Mouse (Mus musculus) cortical plate, adult 2 months (tissue): ENCODE data around the gene Ankdd1a. TPM values are rescaled to one million over a fixed set of nuclear protein-coding genes. Genes with fewer than 3 reads are reported as not detected.

Source experiments
- H3K27ac ChIP-seq: fragments of 200-500 bp; 2 replicates; pipeline ENCODE4 v1.5.1; 2012; ENCODE audit warnings: low read length, control low read depth, inconsistent platforms; ENCODE audit not compliant: insufficient read depth
- H3K4me1 ChIP-seq: fragments of 200-500 bp; 2 replicates; pipeline ENCODE4 v1.6.1; 2011; ENCODE audit warnings: low read length; ENCODE audit not compliant: control insufficient read depth, insufficient read depth
- H3K4me3 ChIP-seq: fragments of 200-500 bp; 2 replicates; pipeline ENCODE4 v1.5.1; 2011; ENCODE audit warnings: mild to moderate bottlenecking, low read length, control low read depth; ENCODE audit not compliant: insufficient read depth
- CTCF ChIP-seq: fragments of 200-500 bp; IDR thresholded peaks from 2 replicates; pipeline ENCODE4 v1.5.1; 2011; ENCODE audit warnings: mild to moderate bottlenecking, control low read depth, low read length; ENCODE audit not compliant: insufficient read depth; ENCODE audit errors: extremely low read depth
- POLR2A ChIP-seq: fragments of 200-500 bp; IDR thresholded peaks from 2 replicates; pipeline ENCODE4 v1.6.1; 2011; ENCODE audit warnings: mild to moderate bottlenecking, low read length, control low read depth; ENCODE audit not compliant: insufficient read depth; ENCODE audit errors: extremely low read depth
- polyA plus RNA-seq: library from polyadenylated mRNA; depleted of rRNA; stranded (reverse); fragments of >200 nt; gene quantifications from 2 replicates; pipeline ENCODE4 v1.2.3, GENCODE M21; 2012

Gene Ankdd1a
- polyA plus RNA-seq, 1 experiment, result 1.8 TPM

DNA sequence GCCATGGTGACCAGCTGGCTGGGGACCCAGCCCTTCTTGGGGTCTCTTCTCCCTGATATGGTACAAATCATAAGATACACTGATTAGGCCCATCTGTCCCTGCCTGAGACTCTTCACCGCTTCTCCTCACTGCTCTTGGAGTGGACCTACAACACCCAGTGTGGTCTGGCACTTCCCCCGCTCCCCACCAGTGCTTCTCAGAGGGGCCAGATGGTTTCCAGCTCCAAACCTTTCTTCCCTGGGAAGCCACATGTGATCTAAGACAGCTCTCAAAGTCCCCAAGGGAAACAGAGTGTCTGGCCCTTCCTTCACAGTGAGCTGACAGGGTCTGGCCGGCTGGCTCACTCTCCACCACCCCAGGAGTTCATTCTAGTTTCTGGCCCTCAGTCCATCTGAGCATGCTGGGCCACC, 5.1 kb downstream of the Ankdd1a start:
- no peak overlapping the region for H3K4me3 ChIP-seq
- peaks cover 2% of the 10 kb centered on the region; the same call in 1 of the 2 replicates for H3K4me1 ChIP-seq
- H3K27ac ChIP-seq, result no peak overlapping the region
- TF ChIP-seq POLR2A (no peak), CTCF (no peak)

DNA sequence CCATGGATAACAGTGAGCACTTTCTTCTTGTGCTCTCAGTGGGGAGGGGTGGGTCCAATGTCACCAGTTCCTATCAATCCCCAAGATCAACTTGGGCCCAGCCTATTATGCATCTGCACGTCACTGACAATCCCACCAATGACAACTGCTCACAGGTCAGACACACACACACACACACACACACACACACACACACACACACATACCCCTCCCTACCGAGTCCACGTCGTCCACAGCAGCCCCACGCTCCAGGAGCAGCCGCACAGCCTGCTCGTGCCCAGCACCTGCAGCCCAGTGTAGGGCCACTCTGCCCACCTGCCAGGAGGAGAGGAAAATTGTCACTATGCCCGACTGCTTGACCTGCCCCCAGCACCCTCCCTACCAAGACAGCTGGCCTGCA, 5.6 kb downstream of the Ankdd1a start:
- Histone ChIP-seq H3K4me1 (no peaks in the 10 kb centered on the region), H3K4me3 (no peak overlapping the region), H3K27ac (no peak overlapping the region)
- no peak for TF ChIP-seq POLR2A
- TF ChIP-seq CTCF, result no peak

DNA sequence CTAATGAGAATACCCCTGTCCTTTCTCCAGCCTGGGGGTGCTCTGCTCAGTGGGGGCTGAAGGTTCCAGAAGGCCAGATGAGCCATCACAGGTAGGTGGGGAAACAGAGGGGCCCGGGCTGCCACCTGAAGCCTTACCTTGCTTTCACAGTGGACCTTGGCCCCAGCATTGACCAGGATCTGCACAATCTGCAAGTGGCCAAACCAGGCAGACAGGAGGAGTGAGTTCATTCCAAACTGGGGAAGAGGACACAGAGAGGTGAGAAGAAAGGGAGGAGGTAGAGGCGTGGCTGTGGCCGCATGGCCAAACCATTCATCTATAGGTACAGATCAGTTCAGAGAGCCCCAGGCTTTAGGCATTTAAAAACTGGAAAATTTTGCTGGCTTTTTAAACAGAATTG, 7.5 kb downstream of the Ankdd1a start:
- Histone ChIP-seq H3K27ac (no peak overlapping the region), H3K4me3 (no peak overlapping the region), H3K4me1 (no peaks in the 10 kb centered on the region)
- TF ChIP-seq POLR2A (no peak), CTCF (no peak)

DNA sequence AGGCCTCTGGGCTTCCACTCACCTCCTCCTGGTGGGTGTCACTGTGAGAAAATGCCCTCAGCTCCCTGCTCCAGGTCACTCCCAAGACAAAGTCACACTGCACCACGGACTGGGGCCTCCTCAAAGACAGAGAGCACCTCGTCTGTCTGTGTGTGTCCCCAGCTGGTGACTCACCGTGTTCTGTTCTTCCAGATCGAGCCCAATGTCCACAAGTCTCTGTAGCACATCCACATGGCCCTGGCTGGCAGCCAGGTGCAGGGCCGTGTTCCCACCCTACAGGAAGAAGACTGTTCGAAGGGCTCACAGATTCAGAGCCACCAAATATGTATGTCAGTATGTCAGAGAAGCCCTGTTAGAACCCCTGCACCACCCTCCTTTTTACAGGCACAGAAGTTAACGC, 11.5 kb downstream of the Ankdd1a start:
- no peaks in the 10 kb centered on the region for H3K4me1 ChIP-seq
- TF ChIP-seq POLR2A, result no peak
- TF ChIP-seq CTCF, result no peak
- H3K4me3 ChIP-seq, result no peak overlapping the region
- H3K27ac ChIP-seq, result no peak overlapping the region

DNA sequence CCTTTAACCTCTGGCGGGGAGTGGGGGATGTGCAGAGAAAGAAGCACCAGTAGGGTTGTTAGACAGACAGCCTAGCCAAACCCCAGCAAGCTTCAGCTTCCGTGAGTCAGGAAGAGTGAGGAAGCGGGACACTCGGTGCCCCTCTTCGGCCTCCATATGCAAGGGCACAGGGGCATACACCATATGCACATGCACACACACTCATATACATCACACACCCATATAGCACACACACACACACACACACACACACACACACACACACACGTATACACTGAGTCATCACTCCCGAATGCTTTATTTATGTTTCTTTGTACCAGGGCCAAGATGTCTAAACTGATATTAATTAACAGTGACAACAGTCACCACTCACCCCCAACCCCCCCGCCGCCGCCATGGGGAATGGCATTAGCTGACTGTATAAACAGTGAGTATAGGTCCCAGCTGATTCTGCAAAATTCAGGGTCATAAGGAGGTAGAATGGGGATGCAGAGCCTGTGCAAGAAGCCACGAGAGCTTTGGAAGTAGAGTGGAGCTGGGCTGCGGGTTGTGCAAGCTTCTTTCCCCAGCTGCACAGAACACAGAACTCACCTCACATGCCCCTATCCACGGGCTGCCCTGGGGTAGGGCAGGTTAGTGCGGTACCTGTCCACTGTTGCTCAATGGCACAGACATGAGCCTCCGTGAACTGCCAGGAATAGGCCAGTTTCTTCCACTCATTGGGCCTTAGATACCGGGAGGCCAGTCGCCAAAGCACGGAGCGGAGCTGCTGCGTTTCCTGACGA, 17.1 kb downstream of the Ankdd1a start:
- H3K4me1 ChIP-seq, result no peaks in the 10 kb centered on the region
- TF ChIP-seq POLR2A (no peak), CTCF (no peak)
- H3K27ac ChIP-seq, result no peak overlapping the region
- no peak overlapping the region for H3K4me3 ChIP-seq

DNA sequence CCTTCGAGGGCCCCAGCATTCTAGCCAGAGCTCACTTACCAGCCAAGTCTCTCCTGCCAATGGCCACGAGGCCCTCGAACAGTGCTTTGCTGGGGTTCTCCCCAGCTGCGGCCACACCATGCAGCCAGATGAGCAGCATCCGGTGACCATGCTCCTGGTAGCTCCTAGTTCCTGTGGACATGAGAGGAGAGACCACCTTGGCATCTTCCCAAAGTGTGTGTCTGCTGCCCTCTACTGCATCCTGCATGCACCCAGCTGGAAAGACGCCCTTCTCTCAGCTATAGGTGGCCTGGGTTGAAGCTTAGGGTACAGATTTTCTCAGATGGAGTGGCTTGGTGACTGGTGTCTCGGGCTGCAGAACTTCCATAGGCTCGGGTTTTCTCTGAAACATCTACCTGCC, 17.8 kb downstream of the Ankdd1a start:
- Histone ChIP-seq H3K4me3 (no peak overlapping the region), H3K27ac (no peak overlapping the region), H3K4me1 (no peaks in the 10 kb centered on the region)
- no peak for TF ChIP-seq POLR2A
- TF ChIP-seq CTCF, result peak; percentile 26; the same call in 1 of the 2 replicates

DNA sequence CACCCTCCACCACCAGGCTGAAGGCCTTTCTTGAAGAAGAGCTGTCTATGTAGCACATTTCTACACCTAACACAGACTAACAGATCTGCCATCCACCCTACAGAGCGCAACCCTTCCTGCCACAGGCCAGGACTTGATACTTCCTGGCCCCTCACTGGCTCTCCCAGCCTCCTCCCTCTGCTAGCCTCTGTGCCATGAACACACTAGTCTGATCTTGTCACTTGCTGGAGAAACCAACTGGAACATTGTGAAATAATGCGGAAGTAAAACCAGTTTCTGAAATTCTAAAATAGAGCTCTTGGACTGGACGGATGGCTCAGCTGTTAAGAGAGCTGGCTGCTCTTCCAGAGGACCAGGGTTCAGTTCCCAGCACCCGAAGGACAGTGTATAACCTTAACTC, 27.1 kb downstream of the Ankdd1a start:
- no peak overlapping the region for H3K4me3 ChIP-seq
- no peaks in the 10 kb centered on the region for H3K4me1 ChIP-seq
- no peak for TF ChIP-seq POLR2A
- TF ChIP-seq CTCF, result no peak
- no peak overlapping the region for H3K27ac ChIP-seq

DNA sequence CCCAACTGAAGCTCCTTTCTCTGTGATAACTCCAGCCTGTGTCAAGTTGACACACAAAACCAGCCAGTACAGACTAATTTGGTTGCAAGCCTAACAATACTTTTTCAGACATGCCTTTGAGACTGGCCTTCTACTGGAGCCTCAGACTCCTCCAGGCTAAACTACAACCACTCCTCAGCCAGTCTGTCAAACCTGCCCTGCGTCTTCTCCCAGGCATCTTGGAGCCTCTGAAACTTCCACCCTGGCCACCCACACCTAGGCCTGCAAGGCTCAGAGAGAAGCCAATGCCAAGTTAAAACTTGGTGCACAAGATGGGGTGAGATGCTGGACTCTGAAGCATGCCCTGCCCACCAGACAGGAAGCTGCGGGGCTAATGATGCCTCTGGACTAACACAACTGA, 27.6 kb downstream of the Ankdd1a start:
- Histone ChIP-seq H3K4me1 (no peaks in the 10 kb centered on the region), H3K27ac (no peak overlapping the region), H3K4me3 (no peak overlapping the region)
- no peak for TF ChIP-seq CTCF
- no peak for TF ChIP-seq POLR2A

DNA sequence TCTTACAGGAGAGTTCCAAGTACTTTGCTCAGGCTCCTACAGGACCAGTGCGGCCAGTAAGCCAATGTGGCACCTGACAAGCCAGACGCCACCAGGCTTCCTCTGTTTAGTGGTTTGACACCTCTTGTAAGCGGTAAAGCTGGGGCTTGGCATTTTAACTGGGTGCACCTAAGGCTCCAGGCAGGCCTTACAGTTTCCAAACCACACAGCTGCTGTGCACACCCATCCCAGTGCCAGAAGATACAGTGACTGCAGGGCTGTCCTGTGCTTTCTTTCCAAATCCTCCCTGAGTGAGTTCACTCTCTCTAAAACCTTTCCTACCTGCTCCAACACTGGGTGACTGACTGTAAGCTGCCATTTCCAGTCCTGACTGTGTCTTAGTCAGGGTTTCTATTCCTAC, 28.5 kb downstream of the Ankdd1a start:
- H3K27ac ChIP-seq, result no peak overlapping the region
- TF ChIP-seq POLR2A, result no peak
- TF ChIP-seq CTCF, result no peak
- H3K4me3 ChIP-seq, result no peak overlapping the region
- H3K4me1 ChIP-seq, result no peaks in the 10 kb centered on the region

DNA sequence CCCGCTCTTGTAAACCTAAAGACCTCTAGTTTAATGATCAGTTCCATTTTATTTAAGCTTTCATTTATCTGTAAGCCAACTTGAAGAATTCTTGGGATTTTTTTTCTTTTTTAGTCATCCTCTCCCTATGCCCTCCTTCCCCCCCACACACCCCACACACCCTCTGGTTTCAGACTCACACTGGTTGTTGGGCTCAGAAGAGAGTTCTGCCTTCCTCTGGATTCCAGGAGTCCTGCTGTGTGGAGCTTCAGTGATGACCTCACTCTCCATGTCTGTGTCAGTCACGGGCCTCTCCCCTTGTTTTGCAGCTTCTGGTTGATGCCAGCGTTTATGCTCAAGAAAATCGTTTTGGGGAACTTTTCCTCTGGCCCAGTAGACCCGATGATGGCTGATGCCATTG, 39.9 kb downstream of the Ankdd1a start:
- peaks cover 2% of the 10 kb centered on the region; the same call in 1 of the 2 replicates for H3K4me1 ChIP-seq
- no peak overlapping the region for H3K4me3 ChIP-seq
- H3K27ac ChIP-seq, result no peak overlapping the region
- no peak for TF ChIP-seq POLR2A
- TF ChIP-seq CTCF, result no peak
